Mouse (Mus musculus) kidney, postnatal 14 days (tissue): ENCODE data around the gene Ptges3.
"Not testable (repeated sequence)": the region's sequence is repeated elsewhere in the genome, so short reads cannot be mapped to it uniquely, and the experiment has no call there.

ENCODE experiments used
- DNase-seq: peaks from one replicate; pipeline ENCODE4 v3.0.0; 2022; ENCODE audit warnings: mixed read lengths

The Ptges3 gene

GRCm38 (mm10) chr10:128059207-128059981 lies 640 bp downstream of the Ptges3 start:
- DNase-seq = peak; percentile 64

DNA sequence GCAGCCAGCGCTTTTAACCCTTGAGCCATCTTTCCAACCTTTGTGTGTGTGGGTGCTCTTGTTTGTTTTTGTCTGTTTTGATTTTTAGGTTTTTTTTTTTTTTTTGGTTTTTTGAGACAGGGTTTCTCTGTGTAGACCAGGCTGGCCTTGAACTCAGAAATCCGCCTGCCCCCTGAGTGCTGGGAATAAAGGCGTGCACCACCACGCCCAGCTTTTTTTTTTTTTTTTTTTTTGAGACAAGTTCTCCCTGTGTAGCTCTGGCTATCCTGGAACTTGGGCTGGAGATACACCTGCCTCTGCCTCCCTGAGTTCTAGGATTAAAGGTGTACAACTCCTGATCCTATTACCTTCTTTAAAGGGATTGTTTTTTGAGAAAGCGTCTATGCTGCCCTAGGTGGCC lies 2.4 kb downstream of the Ptges3 start:
- no peak for DNase-seq

DNA sequence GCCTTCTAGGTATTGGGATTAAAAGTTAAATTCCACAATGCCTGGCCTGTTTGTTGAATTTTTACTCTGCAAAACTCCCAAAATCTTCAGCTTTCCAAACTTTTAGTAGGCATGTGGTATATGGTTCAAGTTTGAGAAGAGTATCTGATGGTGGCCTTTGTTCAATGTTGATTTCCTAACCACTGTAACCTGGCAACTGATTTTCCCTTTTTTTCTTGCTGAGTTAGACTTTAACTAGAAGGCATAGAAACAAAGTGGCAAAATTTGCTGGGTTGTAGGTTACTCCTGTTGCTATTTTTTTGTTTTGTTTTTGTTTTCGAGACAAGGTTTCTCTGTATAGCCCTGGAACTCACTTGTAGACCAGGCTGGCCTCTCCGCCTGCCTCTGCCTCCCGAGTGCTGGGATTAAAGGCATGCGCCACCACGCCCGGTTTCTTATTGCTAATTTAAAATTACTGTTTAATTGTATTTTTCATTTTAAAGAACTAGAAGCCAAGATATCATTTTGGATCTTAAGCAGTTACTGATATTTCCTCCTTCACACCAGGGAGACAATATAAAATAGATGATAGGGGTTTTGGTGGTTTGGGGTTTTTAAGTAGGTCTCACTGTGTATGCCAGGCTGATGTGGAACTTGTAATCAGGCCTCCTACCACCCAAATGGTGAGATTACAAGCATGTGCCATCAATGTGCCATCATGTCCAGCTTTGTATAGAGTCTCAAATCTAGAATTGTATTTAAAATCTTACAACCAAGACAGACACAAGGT lies 3.7 kb downstream of the Ptges3 start:
- no peak for DNase-seq

DNA sequence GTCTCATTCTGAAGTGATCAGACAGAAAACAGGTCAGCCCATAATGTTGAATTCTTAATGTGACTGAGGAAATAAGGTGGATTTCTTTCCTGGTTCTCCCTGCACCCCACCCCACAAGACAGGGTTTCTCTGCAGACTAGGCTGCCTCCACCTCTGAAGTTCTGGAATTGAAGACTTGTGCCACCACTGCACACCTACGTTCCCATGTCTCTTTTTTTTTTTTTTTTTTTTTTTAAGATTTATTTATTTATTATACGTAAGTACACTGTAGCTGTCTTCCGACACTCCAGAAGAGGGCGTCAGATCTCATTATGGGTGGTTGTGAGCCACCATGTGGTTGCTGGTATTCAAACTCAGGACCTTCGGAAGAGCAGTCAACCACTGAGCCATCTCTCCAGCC lies 7.3 kb downstream of the Ptges3 start:
- DNase-seq = no peak

DNA sequence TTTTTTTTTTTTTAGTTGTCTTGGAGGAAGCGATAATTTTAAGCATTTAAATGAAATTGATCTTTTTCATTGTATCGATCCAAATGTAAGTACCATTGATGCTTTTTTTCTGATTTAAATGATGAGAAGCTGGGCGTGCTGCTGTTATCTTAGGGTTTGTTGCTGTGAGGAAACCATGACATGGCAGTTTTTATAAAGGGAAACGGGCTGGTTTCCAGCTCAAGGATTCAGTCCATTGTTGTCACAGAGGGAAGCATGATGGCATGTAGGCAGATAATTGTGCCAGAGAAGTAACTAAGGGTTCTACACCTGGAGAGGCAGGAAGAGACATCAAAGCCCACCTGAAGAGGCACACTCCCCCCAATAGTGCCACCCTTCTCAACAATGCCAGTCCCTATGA lies 10.4 kb downstream of the Ptges3 start:
- no peak for DNase-seq

GRCm38 (mm10) chr10:128070432-128070831 lies 11.7 kb downstream of the Ptges3 start:
- not testable (repeated sequence) for DNase-seq

- DNase-seq = not testable (repeated sequence)
These were observed 19.5 kb downstream of the Ptges3 start for GRCm38 (mm10) chr10:128078269-128078668.

DNA sequence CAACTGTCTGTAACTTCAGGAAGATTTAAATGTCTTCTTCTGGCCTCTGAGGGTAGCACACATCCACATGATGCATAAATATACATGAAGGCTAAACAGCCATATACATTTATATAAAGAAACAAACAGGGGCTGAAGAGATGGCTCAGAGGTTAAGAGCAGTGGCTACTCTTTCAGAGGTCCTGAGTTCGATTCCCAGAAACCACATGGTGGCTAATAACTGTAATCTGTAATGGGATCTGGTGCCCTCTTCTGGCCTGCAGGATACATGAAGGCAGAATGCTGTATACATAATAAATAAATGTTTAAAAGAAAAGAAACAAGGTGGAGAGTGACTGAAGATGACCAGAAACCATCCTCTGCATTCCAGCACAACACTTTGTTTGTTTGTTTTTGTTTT lies 21.7 kb downstream of the Ptges3 start:
- DNase-seq = no peak

- no peak for DNase-seq
These were observed 23.2 kb downstream of the Ptges3 start for GRCm38 (mm10) chr10:128081807-128082476.

GRCm38 (mm10) chr10:128082477-128082808 lies 23.7 kb downstream of the Ptges3 start:
- no peak for DNase-seq

GRCm38 (mm10) chr10:128082880-128083421 lies 24.2 kb downstream of the Ptges3 start, which contains the start of gene Atp5b:
Gene Atp5b, plus strand, starts transcription at chr10:128083273.
- peak; percentile 99 for DNase-seq

DNA sequence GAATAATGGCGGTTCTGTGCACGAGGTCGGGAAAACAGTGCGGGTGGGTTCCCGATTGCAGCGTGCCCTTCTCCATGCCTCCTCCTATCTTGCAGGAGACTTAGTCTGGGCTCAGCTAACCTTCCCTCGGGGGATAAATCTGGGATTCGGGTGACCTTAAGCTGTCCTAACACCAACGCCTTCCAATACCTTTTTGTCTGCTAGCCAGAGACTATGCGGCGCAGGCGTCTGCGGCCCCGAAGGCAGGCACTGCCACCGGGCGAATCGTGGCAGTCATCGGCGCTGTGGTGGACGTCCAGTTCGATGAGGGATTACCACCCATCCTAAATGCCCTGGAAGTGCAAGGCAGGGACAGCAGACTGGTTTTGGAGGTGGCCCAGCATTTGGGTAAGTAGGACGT lies 24.9 kb downstream of the Ptges3 start:
- no peak for DNase-seq

GRCm38 (mm10) chr10:128084160-128084559 lies 25.4 kb downstream of the Ptges3 start:
- no peak for DNase-seq

- no peak for DNase-seq
These were observed 27.6 kb downstream of the Ptges3 start for GRCm38 (mm10) chr10:128086391-128086790.

DNA sequence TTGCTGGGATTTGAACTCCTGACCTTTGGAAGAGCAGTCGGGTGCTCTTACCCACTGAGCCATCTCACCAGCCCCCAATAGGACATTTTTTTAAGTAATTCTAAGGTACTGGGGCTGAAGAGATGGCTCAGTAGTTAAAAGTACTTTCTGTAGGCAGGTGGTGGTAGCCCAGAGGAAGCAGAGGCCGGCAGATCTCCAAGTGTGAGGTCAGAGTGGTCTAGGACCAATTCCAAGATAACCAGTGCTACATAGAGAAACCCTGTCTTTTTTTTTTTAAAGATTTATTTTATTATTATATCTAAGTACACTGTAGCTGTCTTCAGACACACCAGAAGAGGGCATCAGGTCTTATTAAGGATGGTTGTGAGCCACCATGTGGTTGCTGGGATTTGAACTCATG lies 28.5 kb downstream of the Ptges3 start:
- not testable (repeated sequence) for DNase-seq

DNA sequence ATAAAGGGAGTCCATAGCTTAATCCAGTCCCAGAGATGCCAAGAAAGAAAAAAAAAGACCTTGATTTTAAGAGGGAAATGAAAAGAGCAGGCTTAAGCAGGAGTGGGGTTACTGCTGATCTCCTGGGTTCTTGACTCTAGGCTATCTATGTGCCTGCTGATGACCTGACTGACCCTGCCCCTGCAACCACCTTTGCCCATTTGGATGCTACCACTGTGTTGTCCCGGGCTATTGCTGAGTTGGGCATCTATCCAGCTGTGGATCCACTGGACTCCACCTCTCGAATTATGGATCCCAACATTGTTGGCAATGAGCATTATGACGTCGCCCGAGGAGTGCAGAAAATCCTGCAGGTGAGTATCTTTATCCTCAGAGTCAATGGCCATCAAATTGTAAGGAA lies 29.4 kb downstream of the Ptges3 start:
- DNase-seq = no peak

GRCm38 (mm10) chr10:128089842-128090241 lies 31.1 kb downstream of the Ptges3 start:
- DNase-seq = no peak

- peak; percentile 92 for DNase-seq
These were observed 32.2 kb downstream of the Ptges3 start for GRCm38 (mm10) chr10:128090651-128091563.

GRCm38 (mm10) chr10:128091564-128092505 lies 33.1 kb downstream of the Ptges3 start, which contains the start of gene Baz2a:
Gene Baz2a, plus strand, starts transcription at chr10:128091577.
- DNase-seq = peak; percentile 80

DNA sequence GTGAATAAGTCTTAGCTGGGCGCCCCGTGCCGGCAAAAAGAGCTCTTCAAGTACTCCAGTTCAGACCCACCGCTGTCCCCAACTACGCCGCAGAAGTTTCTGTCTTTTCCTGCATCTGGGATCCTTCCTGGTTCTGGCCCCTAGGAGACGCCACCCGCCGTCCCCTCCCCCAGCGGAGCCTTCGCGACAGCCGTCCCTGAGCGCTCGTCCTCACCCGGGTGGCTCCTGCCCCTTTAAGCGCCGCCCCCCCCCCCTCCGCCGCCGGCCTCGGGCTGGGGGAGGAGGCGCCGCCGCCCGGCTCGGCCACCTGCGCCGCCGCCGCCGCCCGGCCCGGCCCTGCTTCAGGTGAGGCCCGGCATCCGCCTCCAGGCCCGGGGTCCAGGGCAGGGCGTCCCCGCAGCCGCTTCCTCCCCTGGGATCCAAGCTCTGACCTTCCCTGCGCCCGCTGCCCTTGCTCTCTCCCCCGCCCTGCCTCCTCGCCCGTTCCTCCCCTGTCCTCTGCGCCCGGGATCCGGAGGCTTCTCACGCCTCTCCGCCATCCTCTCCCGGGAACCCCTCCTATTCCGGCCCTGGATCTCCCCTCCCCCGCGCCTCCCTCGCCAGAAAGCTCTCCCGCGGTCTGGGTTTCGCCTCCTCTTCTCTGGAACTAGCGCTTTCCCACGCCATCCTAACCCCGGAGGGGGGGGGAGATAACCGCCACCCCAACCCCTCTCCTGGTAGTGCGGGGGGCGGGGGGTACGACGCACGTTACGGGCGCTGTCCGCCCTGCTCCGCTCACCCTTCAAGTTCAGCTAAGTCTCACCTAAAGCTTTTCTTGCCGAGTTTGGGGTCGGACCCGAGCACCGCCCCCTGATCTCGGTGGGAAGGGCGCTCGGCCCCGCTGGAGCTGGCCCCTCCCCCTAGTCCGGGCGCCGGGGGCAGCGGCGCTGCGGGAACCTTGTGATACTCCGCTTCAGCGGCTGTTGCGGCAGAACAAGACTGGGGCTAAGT lies 34.0 kb downstream of the Ptges3 start:
- DNase-seq = peak; percentile 91
